Mouse (Mus musculus): ENCODE data around the gene Gramd4.

GRCm38 (mm10) chr15:86075305-86076047 lies 18.0 kb downstream of the Gramd4 start:
- no peak for TF ChIP-seq TAL1 (IDR thresholded peaks at IDR 0.05; ENCODE audit: low read length)
- TF ChIP-seq GATA1 (IDR thresholded peaks at IDR 0.05; ENCODE audit: low read length): no peak
